Mouse (Mus musculus) spleen, adult 2 months (tissue): ENCODE data around the gene Nrxn3. TPM values are rescaled to one million over a fixed set of nuclear protein-coding genes. Genes with fewer than 3 reads are reported as not detected.

Experiments
- DNase-seq, 2 experiments: peaks; one replicate each; pipeline versions ENCODE4 v3.0.0 to v3.0.0-alpha.2; 2012 to 2021; ENCODE audit warnings: low spot score in 2 of 2, low read depth in 1 of 2
- H3K27ac ChIP-seq: fragments of 200-500 bp; 2 replicates; pipeline ENCODE4 v1.5.1; 2012; ENCODE audit warnings: low read length, inconsistent platforms; ENCODE audit not compliant: insufficient read depth
- H3K27me3 ChIP-seq: fragments of 200-500 bp; 2 replicates; pipeline ENCODE4 v1.6.1; 2012; ENCODE audit warnings: mild to moderate bottlenecking, moderate library complexity, low read length, inconsistent platforms; ENCODE audit not compliant: control insufficient read depth, insufficient read depth
- H3K36me3 ChIP-seq: fragments of 200-500 bp; 2 replicates; pipeline ENCODE4 v1.6.1; 2012; ENCODE audit warnings: mild to moderate bottlenecking, low read length, inconsistent platforms; ENCODE audit not compliant: control insufficient read depth, insufficient read depth
- H3K4me1 ChIP-seq: fragments of 200-500 bp; 2 replicates; pipeline ENCODE4 v1.6.1; 2011; ENCODE audit warnings: inconsistent platforms; ENCODE audit not compliant: control insufficient read depth, insufficient read depth, insufficient read length
- H3K4me3 ChIP-seq: fragments of 200-500 bp; 2 replicates; pipeline ENCODE4 v1.5.1; 2011; ENCODE audit warnings: mild to moderate bottlenecking, inconsistent platforms; ENCODE audit not compliant: insufficient read depth, insufficient read length; ENCODE audit errors: extremely low read depth
- CTCF ChIP-seq: fragments of 200-500 bp; IDR thresholded peaks from 2 replicates; pipeline ENCODE4 v1.5.1; 2011; ENCODE audit warnings: mild to moderate bottlenecking, inconsistent platforms; ENCODE audit not compliant: insufficient read depth, insufficient read length, insufficient replicate concordance; ENCODE audit errors: extremely low read depth
- POLR2A ChIP-seq: fragments of 200-500 bp; IDR thresholded peaks from 2 replicates; pipeline ENCODE4 v1.6.1; 2011; ENCODE audit warnings: low read depth, low read length, inconsistent platforms
- WGBS: fragments of 180-500 bp; shearing (Covaris S2); methylation state at CpG from one replicate; pipeline ENCODE4 v1.1.7; 2018; 5-methylcytosine and 5-hydroxymethylcytosine counted together
- polyA plus RNA-seq: library from polyadenylated mRNA; depleted of rRNA; stranded (reverse); fragments of >200 nt; gene quantifications from 2 replicates; pipeline ENCODE4 v1.2.3, GENCODE M21; 2012

The Nrxn3 gene
- polyA plus RNA-seq, 1 experiment = not detected

DNA sequence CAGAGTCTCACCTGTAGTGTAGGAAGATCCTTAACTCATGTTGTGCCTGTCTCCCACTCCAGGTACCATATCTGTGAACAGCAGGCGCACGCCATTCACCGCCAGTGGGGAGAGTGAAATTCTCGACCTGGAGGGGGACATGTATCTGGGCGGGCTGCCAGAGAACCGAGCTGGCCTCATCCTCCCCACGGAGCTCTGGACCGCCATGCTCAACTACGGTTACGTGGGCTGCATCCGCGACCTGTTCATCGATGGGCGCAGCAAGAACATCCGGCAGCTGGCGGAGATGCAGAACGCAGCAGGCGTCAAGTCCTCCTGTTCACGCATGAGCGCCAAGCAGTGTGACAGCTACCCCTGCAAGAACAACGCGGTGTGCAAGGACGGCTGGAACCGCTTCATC, 537.4 kb downstream of the Nrxn3 start:
- Histone ChIP-seq H3K4me1 (no peaks in the 10 kb centered on the region), H3K27ac (no peak overlapping the region), H3K4me3 (no peak overlapping the region), H3K27me3 (no peaks in the 10 kb centered on the region), H3K36me3 (no peaks in the 10 kb centered on the region)
- no peak for DNase-seq
- 86% methylated on average over 24 of the region's 24 CpGs for WGBS
- no peak for TF ChIP-seq CTCF
- TF ChIP-seq POLR2A = no peak

DNA sequence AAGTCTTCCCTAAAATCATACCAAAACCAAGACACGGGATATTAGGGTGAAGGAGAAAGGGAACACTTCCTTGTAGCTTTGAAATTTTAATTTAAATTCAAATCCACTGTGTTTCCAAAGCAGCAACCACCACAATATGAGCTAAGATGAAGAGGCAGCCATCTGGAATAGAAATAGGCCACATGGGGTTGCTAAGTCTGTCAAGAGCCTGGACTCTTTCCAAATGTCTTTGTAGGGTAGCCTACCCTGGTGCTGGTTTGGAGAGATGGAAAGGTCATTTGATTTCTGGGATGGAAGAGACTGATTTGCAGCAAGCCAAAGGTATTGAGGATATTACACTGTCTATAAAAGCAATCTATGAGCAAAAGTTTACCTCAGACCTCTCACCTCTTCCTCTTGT, 539.6 kb downstream of the Nrxn3 start:
- no peaks in the 10 kb centered on the region for H3K36me3 ChIP-seq
- H3K27me3 ChIP-seq = no peaks in the 10 kb centered on the region
- 70% methylated on average over 1 of the region's 1 CpGs for WGBS
- H3K4me1 ChIP-seq = no peaks in the 10 kb centered on the region
- TF ChIP-seq POLR2A (no peak), CTCF (no peak)
- DNase-seq = no peak
- H3K4me3 ChIP-seq = no peak overlapping the region
- H3K27ac ChIP-seq = no peak overlapping the region

DNA sequence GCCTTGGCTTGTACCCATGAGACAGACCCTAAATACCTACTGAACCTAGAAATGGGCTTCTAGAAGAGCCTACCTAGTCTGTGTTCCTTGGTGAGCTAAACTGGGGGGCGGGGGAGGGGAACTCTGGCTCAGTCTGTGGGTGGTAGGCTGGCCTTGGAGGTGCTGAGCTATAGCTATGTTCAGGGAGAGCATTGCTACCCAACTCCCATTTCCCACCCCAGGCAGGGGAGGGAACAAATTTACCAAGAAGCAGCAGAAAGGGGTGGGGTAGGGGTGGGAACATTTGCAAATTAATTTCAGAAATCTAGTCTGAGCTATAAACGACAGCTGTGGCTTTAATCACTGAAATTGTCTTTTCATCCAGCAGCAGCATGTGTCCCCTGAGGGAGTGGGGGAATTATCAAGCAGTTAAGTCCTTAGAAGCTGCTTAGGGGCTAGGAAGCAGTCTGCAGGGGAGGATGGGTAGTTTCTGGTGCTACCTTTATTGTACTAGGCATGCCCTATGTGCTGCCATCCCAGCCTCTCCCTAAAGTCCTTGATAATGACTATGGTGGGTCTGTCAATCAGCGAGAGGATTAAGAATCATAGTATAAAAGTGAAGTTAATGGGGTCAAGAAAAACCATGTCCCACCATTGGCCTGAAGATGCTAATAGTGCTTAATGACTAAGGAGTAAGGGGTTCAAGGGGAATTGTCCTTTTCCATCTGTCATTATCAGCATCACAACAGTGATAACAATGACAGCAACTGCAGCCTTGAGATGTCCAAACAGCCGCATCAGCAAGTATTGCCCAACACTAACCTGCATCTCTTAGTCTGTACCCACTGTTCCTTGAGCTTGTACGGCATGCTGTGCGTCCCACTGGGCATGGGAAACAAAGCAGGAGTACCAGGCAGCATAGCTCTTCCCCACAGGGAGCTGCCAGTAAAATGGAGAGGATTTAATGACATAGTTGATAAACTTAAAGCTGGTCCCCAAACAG, 560.0 kb downstream of the Nrxn3 start:
- DNase-seq = no peak
- Histone ChIP-seq H3K27ac (no peak overlapping the region), H3K4me3 (no peak overlapping the region), H3K4me1 (no peaks in the 10 kb centered on the region), H3K36me3 (no peaks in the 10 kb centered on the region), H3K27me3 (no peaks in the 10 kb centered on the region)
- WGBS = 77% methylated on average over 6 of the region's 6 CpGs
- TF ChIP-seq POLR2A = no peak
- TF ChIP-seq CTCF = no peak

DNA sequence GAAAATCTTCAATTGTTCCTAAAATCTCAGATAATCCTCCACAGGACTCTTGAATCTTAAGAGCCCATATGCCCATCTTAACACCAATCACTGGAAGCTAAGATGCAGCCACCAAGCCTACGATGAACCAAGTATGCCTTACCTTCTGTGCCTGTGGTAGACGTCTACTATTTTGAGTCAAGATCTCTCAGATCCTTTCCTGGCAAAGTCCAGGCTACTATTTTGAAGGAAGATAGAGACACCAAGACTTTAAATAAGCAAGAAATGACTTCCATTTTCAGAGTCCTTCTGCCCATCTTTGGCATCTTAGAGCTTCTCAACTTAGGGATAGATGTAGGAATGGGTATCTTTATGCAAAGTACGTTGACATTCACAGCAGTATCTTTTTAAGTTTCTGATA, 561.7 kb downstream of the Nrxn3 start:
- Histone ChIP-seq H3K27me3 (no peaks in the 10 kb centered on the region), H3K27ac (no peak overlapping the region), H3K4me3 (no peak overlapping the region), H3K4me1 (no peaks in the 10 kb centered on the region), H3K36me3 (no peaks in the 10 kb centered on the region)
- no peak for DNase-seq
- TF ChIP-seq CTCF = no peak
- no peak for TF ChIP-seq POLR2A
- WGBS = 87% methylated on average over 3 of the region's 3 CpGs

DNA sequence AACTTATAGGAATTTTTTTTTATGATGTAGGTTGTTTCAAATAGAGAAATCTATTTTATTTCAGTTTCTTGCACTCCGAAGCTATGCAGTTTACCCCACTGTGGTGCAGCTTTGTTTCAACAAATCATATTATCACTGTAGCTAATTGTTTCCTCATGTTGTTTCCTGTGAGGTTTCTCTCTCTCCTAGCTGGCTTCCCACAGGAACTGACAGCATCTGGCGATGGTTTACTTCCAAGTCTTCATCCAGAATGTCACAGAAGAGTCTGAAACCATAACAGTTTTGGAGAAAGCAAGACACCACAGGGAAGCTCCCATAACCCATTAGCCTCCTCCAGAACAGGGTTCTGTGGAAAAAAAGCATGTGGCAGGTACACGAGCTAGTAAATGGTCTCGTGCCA, 564.4 kb downstream of the Nrxn3 start:
- Histone ChIP-seq H3K27me3 (no peaks in the 10 kb centered on the region), H3K4me1 (no peaks in the 10 kb centered on the region), H3K4me3 (no peak overlapping the region), H3K27ac (no peak overlapping the region), H3K36me3 (no peaks in the 10 kb centered on the region)
- TF ChIP-seq CTCF = no peak
- TF ChIP-seq POLR2A = no peak
- DNase-seq = no peak
- 49% methylated on average over 4 of the region's 4 CpGs for WGBS

DNA sequence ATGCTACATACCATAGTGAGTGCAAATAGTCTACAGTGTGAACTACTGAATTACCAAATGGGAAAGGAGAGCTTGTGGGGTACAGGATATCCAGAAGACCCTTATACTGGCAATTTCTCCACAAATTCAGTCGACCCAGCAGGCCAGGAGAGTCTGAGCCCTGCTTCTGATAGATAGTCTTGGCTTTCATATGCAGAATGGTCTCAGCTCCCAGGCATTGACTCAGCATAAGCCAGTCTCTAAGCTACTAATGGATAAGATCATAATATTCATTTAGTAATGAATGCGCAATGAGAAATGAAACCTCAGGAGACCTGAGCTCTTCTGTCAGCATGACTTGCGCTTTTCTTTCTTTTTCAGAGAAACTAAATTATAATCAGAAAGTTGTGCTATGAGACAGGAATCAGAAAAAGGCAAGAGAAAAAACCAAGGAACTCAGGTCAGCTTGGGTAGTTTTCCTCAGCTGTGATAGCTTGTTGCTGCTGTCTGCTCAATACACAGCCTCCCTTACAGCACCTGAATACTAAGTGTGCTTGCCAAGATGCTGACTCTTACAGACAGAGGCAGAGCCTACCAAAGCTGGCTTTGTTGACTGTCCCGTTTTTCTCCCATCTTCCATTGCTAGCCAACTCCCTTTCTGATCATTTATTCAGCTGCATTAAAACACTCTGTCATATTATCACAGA, 567.1 kb downstream of the Nrxn3 start:
- Histone ChIP-seq H3K27ac (no peak overlapping the region), H3K36me3 (no peaks in the 10 kb centered on the region), H3K4me3 (no peak overlapping the region), H3K4me1 (no peaks in the 10 kb centered on the region), H3K27me3 (no peaks in the 10 kb centered on the region)
- TF ChIP-seq CTCF (no peak), POLR2A (no peak)
- no peak for DNase-seq
- WGBS = 68% methylated on average over 4 of the region's 4 CpGs
